Mouse (Mus musculus) ES-E14 (cell line): ENCODE measurements around the gene Robo1.

Experiments used
- CHD2 ChIP-seq: IDR thresholded peaks from 2 replicates; pipeline ENCODE4 v1.6.1; 2014; ENCODE audit warnings: mild to moderate bottlenecking, low read depth, low read length, inconsistent platforms
- HCFC1 ChIP-seq: IDR thresholded peaks from 2 replicates; pipeline ENCODE4 v1.6.1; 2012; ENCODE audit warnings: low read length, inconsistent platforms, borderline replicate concordance; ENCODE audit not compliant: insufficient read depth

- TF ChIP-seq HCFC1 = no peak
- no peak for TF ChIP-seq CHD2
Observed at GRCm38 (mm10) chr16:72664806-72665205, 356.7 kb downstream of the Robo1 start.
